Mouse (Mus musculus) neural tube, embryonic 15.5 days (tissue): ENCODE measurements around the gene Ltbp4. TPM values are rescaled to one million over a fixed set of nuclear protein-coding genes. Genes with fewer than 3 reads are reported as not detected.

Source experiments
- ATAC-seq: fragments of 200-750 bp; cut with Nextera tagmentation; 2 replicates; pipeline ENCODE4 v1.8.0; 2017; ENCODE audit warnings: mild to moderate bottlenecking, moderate TSS enrichment, moderate library complexity; ENCODE audit not compliant: low FRiP score
- H3K27ac ChIP-seq: fragments of 300-500 bp; sonication (generic); replicated peaks from 2 replicates; pipeline ENCODE4 v1.5.1; 2015; ENCODE audit warnings: mild to moderate bottlenecking, inconsistent platforms
- H3K27me3 ChIP-seq: fragments of 300-500 bp; sonication (generic); replicated peaks from 2 replicates; pipeline ENCODE4 v1.6.1; 2015; ENCODE audit warnings: inconsistent platforms
- H3K36me3 ChIP-seq: fragments of 300-500 bp; sonication (generic); 2 replicates; pipeline ENCODE4 v1.6.1; 2015; ENCODE audit warnings: inconsistent platforms
- H3K4me1 ChIP-seq: fragments of 300-500 bp; sonication (generic); 2 replicates; pipeline ENCODE4 v1.6.1; 2015; ENCODE audit warnings: inconsistent platforms
- H3K4me2 ChIP-seq: fragments of 300-500 bp; sonication (generic); 2 replicates; pipeline ENCODE4 v1.6.1; 2015; ENCODE audit warnings: inconsistent platforms, mild to moderate bottlenecking, moderate library complexity
- H3K4me3 ChIP-seq: fragments of 300-500 bp; sonication (generic); replicated peaks from 2 replicates; pipeline ENCODE4 v1.5.1; 2015; ENCODE audit warnings: mild to moderate bottlenecking, inconsistent platforms
- H3K9ac ChIP-seq: fragments of 300-500 bp; sonication (generic); replicated peaks from 2 replicates; pipeline ENCODE4 v1.6.1; 2015; ENCODE audit warnings: mild to moderate bottlenecking, inconsistent platforms
- H3K9me3 ChIP-seq: fragments of 300-500 bp; sonication (generic); replicated peaks from 2 replicates; pipeline ENCODE4 v1.6.1; 2016; ENCODE audit warnings: inconsistent platforms
- WGBS: fragments of 180-500 bp; shearing (Covaris S2); methylation state at CpG from one replicate; pipeline ENCODE4 v1.1.7; 2015; ENCODE audit warnings: mixed read lengths; 5-methylcytosine and 5-hydroxymethylcytosine counted together
- polyA plus RNA-seq: library from polyadenylated mRNA; unstranded; fragments of >200 nt; fragmentation: Nextera tagmentation; extraction: Ambion mirVana; gene quantifications from 2 replicates; pipeline ENCODE4 v1.2.1, GENCODE M21; 2015

The Ltbp4 gene
- polyA plus RNA-seq, 1 experiment from 2014 or later: 10.7 TPM

DNA sequence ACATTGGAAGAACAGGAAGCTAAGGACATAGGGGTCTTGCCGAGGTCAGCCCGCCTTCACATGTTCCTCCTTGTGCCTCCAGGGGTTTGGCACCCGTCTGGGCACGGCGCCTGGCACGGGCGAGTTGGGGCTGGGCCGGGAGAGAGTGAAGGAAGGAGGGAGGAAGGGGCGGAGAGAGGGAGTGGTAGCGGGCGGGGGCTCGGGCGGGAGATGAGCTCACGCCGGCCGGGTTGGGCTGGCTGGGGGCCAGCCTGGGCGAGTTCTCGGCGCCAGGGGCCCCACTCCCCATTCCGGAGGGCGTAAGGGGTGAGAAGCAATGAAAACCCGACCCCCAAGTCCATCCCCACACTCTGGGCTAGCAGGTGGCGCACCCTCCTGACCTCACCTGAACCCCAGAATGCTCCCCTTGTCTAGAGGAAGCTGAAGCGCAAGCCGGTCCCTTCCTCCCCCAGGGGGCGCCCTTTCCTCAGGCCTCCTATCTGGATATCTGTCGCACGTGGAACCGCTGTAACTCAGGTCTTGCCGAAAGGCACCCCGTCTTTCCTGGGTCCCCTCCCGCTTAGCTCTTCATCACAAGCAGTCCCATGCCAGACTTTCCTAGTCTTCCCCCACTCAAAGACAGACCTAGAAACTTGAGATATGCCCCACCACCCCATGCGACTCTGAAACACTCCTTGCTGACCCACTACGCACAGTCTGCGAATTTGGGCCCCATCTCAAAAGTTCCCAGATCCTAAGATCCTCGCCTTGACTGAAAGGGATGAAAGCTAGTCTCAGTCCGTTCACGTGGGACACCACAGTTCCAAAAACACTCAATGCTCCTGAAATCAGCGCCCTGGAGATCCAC lies 4.9 kb downstream of the Ltbp4 start:
- Histone ChIP-seq H3K36me3 (no peaks in the 10 kb centered on the region), H3K4me2 (peak overlapping the region; percentile 97), H3K9ac (peak overlapping the region; percentile 48; the same call in 1 of the 2 replicates), H3K4me1 (peaks cover 73% of the 10 kb centered on the region), H3K9me3 (no peaks in the 10 kb centered on the region), H3K27ac (no peak overlapping the region), H3K27me3 (peaks cover 97% of the 10 kb centered on the region), H3K4me3 (peak overlapping the region; percentile 47)
- WGBS: 2% methylated on average over 35 of the region's 39 CpGs
- ATAC-seq: no peak

GRCm38 (mm10) chr7:27331854-27332253 lies 5.6 kb downstream of the Ltbp4 start:
- H3K4me1 ChIP-seq: peaks cover 66% of the 10 kb centered on the region
- H3K9ac ChIP-seq: no peak overlapping the region
- H3K9me3 ChIP-seq: no peaks in the 10 kb centered on the region
- peaks cover 98% of the 10 kb centered on the region for H3K27me3 ChIP-seq
- peak overlapping the region; percentile 47 for H3K4me3 ChIP-seq
- peak overlapping the region; percentile 97 for H3K4me2 ChIP-seq
- ATAC-seq: no peak
- H3K36me3 ChIP-seq: no peaks in the 10 kb centered on the region
- H3K27ac ChIP-seq: no peak overlapping the region
- 8% methylated on average over 8 of the region's 8 CpGs for WGBS

- peaks cover 64% of the 10 kb centered on the region for H3K4me1 ChIP-seq
- H3K4me3 ChIP-seq: peak overlapping the region; percentile 39
- WGBS: 3% methylated on average over 8 of the region's 8 CpGs
- H3K27ac ChIP-seq: no peak overlapping the region
- H3K9me3 ChIP-seq: no peaks in the 10 kb centered on the region
- no peaks in the 10 kb centered on the region for H3K36me3 ChIP-seq
- peak overlapping the region; percentile 97 for H3K4me2 ChIP-seq
- peaks cover 98% of the 10 kb centered on the region for H3K27me3 ChIP-seq
- H3K9ac ChIP-seq: no peak overlapping the region
- no peak for ATAC-seq
Measured at GRCm38 (mm10) chr7:27331541-27331851, 6.0 kb downstream of the Ltbp4 start.

DNA sequence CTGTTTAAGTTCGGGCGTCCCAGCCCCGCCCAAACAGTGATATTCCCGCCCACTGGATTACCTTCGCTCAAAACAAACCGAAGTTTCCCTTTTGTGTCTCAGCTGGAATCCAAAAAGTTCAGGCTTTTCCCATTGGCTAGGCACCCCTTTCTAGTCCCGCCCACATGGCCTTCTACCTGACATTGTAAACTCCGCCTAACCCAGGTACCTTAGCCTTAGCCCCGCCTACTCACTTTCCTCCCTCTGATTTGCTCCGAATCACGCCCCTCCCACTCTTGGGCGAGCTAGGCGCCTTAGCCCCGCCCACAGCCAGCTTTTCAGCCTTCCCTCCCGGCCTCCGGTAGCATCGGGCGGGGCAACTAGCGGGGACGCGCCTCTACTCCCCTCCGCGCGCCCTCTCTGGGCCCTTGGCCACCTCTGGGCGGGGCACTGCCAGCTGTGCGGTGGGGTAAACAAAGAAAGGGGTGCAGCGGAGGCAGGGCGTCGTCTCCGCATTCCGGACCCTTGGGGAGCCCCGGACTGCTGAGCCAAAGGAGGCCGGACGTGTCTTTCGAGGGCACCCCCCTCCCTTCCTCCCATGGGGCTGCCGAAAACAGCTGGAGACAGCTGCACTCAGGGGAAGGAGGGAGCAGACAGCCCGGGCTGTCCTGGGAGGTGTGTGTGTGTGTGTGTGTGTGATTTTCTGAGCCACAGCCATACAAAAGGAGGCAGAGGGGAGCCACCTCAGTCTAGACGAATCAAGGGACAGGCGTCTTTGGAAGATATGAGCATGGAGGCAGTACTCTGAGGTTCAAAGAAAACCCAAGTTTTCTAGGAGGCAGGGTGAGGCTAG lies 6.6 kb downstream of the Ltbp4 start:
- no peak for ATAC-seq
- Histone ChIP-seq H3K27ac (no peak overlapping the region), H3K4me3 (peak overlapping the region; percentile 39), H3K4me2 (peak overlapping the region; percentile 97), H3K27me3 (peaks cover 98% of the 10 kb centered on the region), H3K9ac (0 out of 2 replicates have a peak overlapping the region, but pooled peaks have one; percentile 8), H3K9me3 (no peaks in the 10 kb centered on the region), H3K36me3 (no peaks in the 10 kb centered on the region), H3K4me1 (peaks cover 64% of the 10 kb centered on the region)
- under 1% methylated on average over 39 of the region's 39 CpGs for WGBS

DNA sequence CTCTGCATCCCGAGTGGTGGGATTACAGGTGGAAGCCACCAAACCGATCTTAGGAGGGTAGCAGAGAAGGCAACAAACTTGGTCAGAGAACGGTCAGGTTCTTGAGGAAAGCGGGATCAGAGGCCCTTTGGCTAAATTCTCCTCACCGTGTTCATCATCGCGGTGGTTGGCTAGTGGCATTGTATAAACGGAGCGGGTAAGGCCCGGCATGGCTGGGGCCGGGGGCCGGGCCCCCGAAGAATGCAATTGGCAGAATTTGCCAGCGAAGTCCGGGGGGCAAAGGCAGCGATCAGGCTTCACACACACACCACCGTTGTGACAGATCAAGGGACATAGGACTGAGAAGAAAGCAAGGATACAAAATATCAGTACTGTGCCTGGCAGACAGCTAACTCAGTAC lies 7.5 kb downstream of the Ltbp4 start:
- H3K9me3 ChIP-seq: no peaks in the 10 kb centered on the region
- H3K4me2 ChIP-seq: peak overlapping the region; percentile 97
- 22% methylated on average over 17 of the region's 17 CpGs for WGBS
- H3K27ac ChIP-seq: no peak overlapping the region
- H3K4me1 ChIP-seq: peaks cover 71% of the 10 kb centered on the region
- H3K36me3 ChIP-seq: no peaks in the 10 kb centered on the region
- 0 out of 2 replicates have a peak overlapping the region, but pooled peaks have one; percentile 39 for H3K4me3 ChIP-seq
- ATAC-seq: no peak
- peaks cover 97% of the 10 kb centered on the region for H3K27me3 ChIP-seq
- no peak overlapping the region for H3K9ac ChIP-seq

DNA sequence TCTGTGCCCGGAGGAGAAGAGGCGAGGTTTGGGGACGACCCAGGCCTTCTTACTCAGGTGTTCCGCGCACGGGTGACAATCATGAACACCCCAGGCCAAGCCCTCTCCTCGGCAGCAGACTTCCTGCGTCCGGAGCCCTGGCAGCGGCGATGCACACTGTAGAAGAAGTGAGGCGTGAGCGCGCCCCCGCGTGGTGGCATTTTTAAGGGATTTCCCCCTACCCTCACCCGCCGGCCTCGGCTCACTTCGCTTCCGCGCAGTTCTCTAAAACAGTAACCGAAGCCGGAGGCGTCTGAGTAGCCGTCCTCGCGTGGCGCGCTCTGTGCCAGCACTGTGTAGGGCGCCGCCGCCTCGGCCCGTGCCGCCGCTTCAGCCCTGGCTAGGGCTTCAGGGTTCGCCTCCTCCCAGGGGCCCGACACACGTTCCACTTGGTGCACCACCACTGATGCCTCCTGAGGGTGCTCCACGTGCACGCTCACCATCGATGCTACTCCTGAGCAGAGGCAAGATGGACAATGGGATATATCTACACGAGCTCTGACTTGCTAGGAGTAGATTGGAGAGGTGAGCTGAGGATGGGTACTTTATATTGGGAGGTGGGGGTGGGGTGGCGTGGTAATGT lies 8.1 kb downstream of the Ltbp4 start:
- peak overlapping the region; percentile 46 for H3K4me2 ChIP-seq
- peak; percentile 32 for ATAC-seq
- H3K9ac ChIP-seq: no peak overlapping the region
- H3K27me3 ChIP-seq: peaks cover 97% of the 10 kb centered on the region
- H3K36me3 ChIP-seq: no peaks in the 10 kb centered on the region
- no peak overlapping the region for H3K27ac ChIP-seq
- no peaks in the 10 kb centered on the region for H3K9me3 ChIP-seq
- WGBS: 5% methylated on average over 45 of the region's 45 CpGs
- peak overlapping the region; percentile 26 for H3K4me3 ChIP-seq
- H3K4me1 ChIP-seq: peaks cover 66% of the 10 kb centered on the region

- Histone ChIP-seq H3K4me1 (peaks cover 58% of the 10 kb centered on the region), H3K27ac (no peak overlapping the region), H3K9me3 (no peaks in the 10 kb centered on the region), H3K4me2 (no peak overlapping the region), H3K9ac (no peak overlapping the region), H3K4me3 (no peak overlapping the region), H3K27me3 (peaks cover 96% of the 10 kb centered on the region), H3K36me3 (no peaks in the 10 kb centered on the region)
- ATAC-seq: no peak
- whole genome bisulfite sequencing: 40% methylated on average over 16 of the region's 16 CpGs
Measured at GRCm38 (mm10) chr7:27328648-27329047, 8.8 kb downstream of the Ltbp4 start.

DNA sequence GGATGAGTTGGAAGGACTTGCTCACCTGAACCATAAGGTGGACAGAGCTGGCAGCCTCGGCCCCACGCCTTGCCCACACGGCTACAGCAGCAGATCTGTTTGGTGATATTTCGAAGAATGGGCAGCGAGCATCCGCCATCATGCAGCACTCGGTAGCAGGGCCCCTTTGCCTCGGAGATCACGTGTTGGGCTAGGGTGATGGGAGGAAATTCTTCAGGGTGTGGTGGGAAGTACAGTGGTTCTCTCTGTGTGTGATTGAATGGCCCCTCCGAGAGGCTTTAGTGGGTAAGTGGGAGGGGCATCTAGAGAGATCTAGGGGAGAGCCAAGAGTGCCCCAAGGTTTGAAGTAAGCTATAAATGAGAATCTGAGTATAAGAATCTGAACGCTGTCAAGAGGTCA lies 9.3 kb downstream of the Ltbp4 start:
- Histone ChIP-seq H3K9ac (no peak overlapping the region), H3K27ac (no peak overlapping the region), H3K9me3 (no peaks in the 10 kb centered on the region), H3K4me3 (no peak overlapping the region), H3K4me1 (peaks cover 53% of the 10 kb centered on the region), H3K27me3 (peaks cover 92% of the 10 kb centered on the region), H3K4me2 (no peak overlapping the region), H3K36me3 (no peaks in the 10 kb centered on the region)
- no peak for ATAC-seq
- WGBS: 86% methylated on average over 11 of the region's 11 CpGs

GRCm38 (mm10) chr7:27327500-27327899 lies 10.0 kb downstream of the Ltbp4 start:
- Histone ChIP-seq H3K4me1 (peaks cover 46% of the 10 kb centered on the region), H3K27me3 (peaks cover 85% of the 10 kb centered on the region), H3K9me3 (no peaks in the 10 kb centered on the region), H3K9ac (no peak overlapping the region), H3K36me3 (no peaks in the 10 kb centered on the region), H3K4me3 (no peak overlapping the region), H3K4me2 (no peak overlapping the region), H3K27ac (no peak overlapping the region)
- no peak for ATAC-seq
- WGBS: 96% methylated on average over 8 of the region's 8 CpGs

GRCm38 (mm10) chr7:27326101-27326880 lies 11.2 kb downstream of the Ltbp4 start:
- H3K9me3 ChIP-seq: no peaks in the 10 kb centered on the region
- H3K27ac ChIP-seq: no peak overlapping the region
- peak overlapping the region; percentile 47 for H3K4me2 ChIP-seq
- H3K4me1 ChIP-seq: peaks cover 37% of the 10 kb centered on the region
- H3K9ac ChIP-seq: no peak overlapping the region
- 34% methylated on average over 34 of the region's 34 CpGs for WGBS
- peaks cover 79% of the 10 kb centered on the region for H3K27me3 ChIP-seq
- no peak for ATAC-seq
- 0 out of 2 replicates have a peak overlapping the region, but pooled peaks have one; percentile 31 for H3K4me3 ChIP-seq
- H3K36me3 ChIP-seq: no peaks in the 10 kb centered on the region

- Histone ChIP-seq H3K4me1 (peaks cover 31% of the 10 kb centered on the region), H3K9ac (0 out of 2 replicates have a peak overlapping the region, but pooled peaks have one; percentile 2), H3K27ac (no peak overlapping the region), H3K4me2 (peak overlapping the region; percentile 47), H3K36me3 (no peaks in the 10 kb centered on the region), H3K9me3 (no peaks in the 10 kb centered on the region), H3K4me3 (peak overlapping the region; percentile 31), H3K27me3 (peaks cover 73% of the 10 kb centered on the region)
- no peak for ATAC-seq
- WGBS: 3% methylated on average over 24 of the region's 24 CpGs
Measured at GRCm38 (mm10) chr7:27325697-27326096, 11.8 kb downstream of the Ltbp4 start.
